Mouse (Mus musculus) testis, adult 2 months (tissue): ENCODE measurements at regions not wholly inside any gene's neighbourhood (a gene's known extent, or its start where the extent isn't known, plus 50 kb on each side); places are given as distances from the start of the nearest gene placed in this dataset.

Experiments
- H3K27ac ChIP-seq: fragments of 200-500 bp; 2 replicates; pipeline ENCODE4 v1.5.1; 2012; ENCODE audit warnings: low read depth, low read length; ENCODE audit not compliant: control insufficient read depth, insufficient read depth
- H3K27me3 ChIP-seq: fragments of 200-500 bp; 2 replicates; pipeline ENCODE4 v1.6.1; 2012; ENCODE audit warnings: mild to moderate bottlenecking, low read length, moderate library complexity; ENCODE audit not compliant: control insufficient read depth, insufficient read depth
- H3K36me3 ChIP-seq: fragments of 200-500 bp; 2 replicates; pipeline ENCODE4 v1.6.1; 2012; ENCODE audit warnings: mild to moderate bottlenecking, low read length; ENCODE audit not compliant: control insufficient read depth, insufficient read depth
- H3K4me1 ChIP-seq: fragments of 200-500 bp; 2 replicates; pipeline ENCODE4 v1.6.1; 2012; ENCODE audit warnings: low read length; ENCODE audit not compliant: control insufficient read depth, insufficient read depth
- H3K4me3 ChIP-seq: fragments of 200-500 bp; 2 replicates; pipeline ENCODE4 v1.5.1; 2012; ENCODE audit warnings: low read depth, mild to moderate bottlenecking, low read length, moderate library complexity, mixed read lengths; ENCODE audit not compliant: control insufficient read depth
- CTCF ChIP-seq: fragments of 200-500 bp; IDR thresholded peaks from 2 replicates; pipeline ENCODE4 v1.5.1; 2012; ENCODE audit warnings: low read depth, mild to moderate bottlenecking, inconsistent platforms, low read length, moderate library complexity; ENCODE audit not compliant: control insufficient read depth, insufficient read depth, insufficient replicate concordance
- POLR2A ChIP-seq: fragments of 200-500 bp; IDR thresholded peaks from 2 replicates; pipeline ENCODE4 v1.6.1; 2012; ENCODE audit warnings: low read depth, mild to moderate bottlenecking, inconsistent platforms, low read length, moderate library complexity; ENCODE audit not compliant: control insufficient read depth

- TF ChIP-seq POLR2A (no peak), CTCF (no peak)
- H3K4me1 ChIP-seq, result no peaks in the 10 kb centered on the region; the same call in none of the 2 replicates
- no peaks in the 10 kb centered on the region for H3K27me3 ChIP-seq
- no peak overlapping the region for H3K4me3 ChIP-seq
- H3K27ac ChIP-seq, result no peak overlapping the region
- H3K36me3 ChIP-seq, result no peaks in the 10 kb centered on the region
These were observed 122.6 kb upstream of the Id2 start for GRCm38 (mm10) chr12:25219546-25219945.

GRCm38 (mm10) chr12:25216792-25217516, 120.0 kb upstream of the Id2 start:
- no peak overlapping the region for H3K4me3 ChIP-seq
- no peaks in the 10 kb centered on the region for H3K27me3 ChIP-seq
- no peaks in the 10 kb centered on the region; the same call in none of the 2 replicates for H3K4me1 ChIP-seq
- no peaks in the 10 kb centered on the region for H3K36me3 ChIP-seq
- no peak overlapping the region for H3K27ac ChIP-seq
- no peak for TF ChIP-seq POLR2A
- no peak for TF ChIP-seq CTCF

GRCm38 (mm10) chr12:25215266-25215665, 118.3 kb upstream of the Id2 start:
- H3K4me3 ChIP-seq, result no peak overlapping the region
- H3K36me3 ChIP-seq, result no peaks in the 10 kb centered on the region
- H3K27me3 ChIP-seq, result no peaks in the 10 kb centered on the region
- no peaks in the 10 kb centered on the region; the same call in none of the 2 replicates for H3K4me1 ChIP-seq
- TF ChIP-seq CTCF (no peak), POLR2A (no peak)
- no peak overlapping the region for H3K27ac ChIP-seq

GRCm38 (mm10) chr12:25213782-25214478, 117.0 kb upstream of the Id2 start:
- Histone ChIP-seq H3K27ac (no peak overlapping the region), H3K4me1 (no peaks in the 10 kb centered on the region; the same call in none of the 2 replicates), H3K27me3 (no peaks in the 10 kb centered on the region), H3K4me3 (no peak overlapping the region), H3K36me3 (no peaks in the 10 kb centered on the region)
- no peak for TF ChIP-seq CTCF
- TF ChIP-seq POLR2A, result no peak

GRCm38 (mm10) chr12:25211331-25211730, 114.4 kb upstream of the Id2 start:
- H3K27me3 ChIP-seq, result no peaks in the 10 kb centered on the region
- H3K4me1 ChIP-seq, result no peaks in the 10 kb centered on the region

GRCm38 (mm10) chr12:25210597-25210996, 113.7 kb upstream of the Id2 start:
- no peak overlapping the region for H3K4me3 ChIP-seq
- no peaks in the 10 kb centered on the region for H3K36me3 ChIP-seq
- no peak overlapping the region for H3K27ac ChIP-seq
- TF ChIP-seq CTCF, result no peak
- TF ChIP-seq POLR2A, result no peak
- no peaks in the 10 kb centered on the region for H3K4me1 ChIP-seq
- H3K27me3 ChIP-seq, result no peaks in the 10 kb centered on the region

More at GRCm38 (mm10) chr12:25211331-25211730, 114.4 kb upstream of the Id2 start:
- Histone ChIP-seq H3K4me3 (no peak overlapping the region), H3K27ac (no peak overlapping the region), H3K36me3 (no peaks in the 10 kb centered on the region)
- no peak for TF ChIP-seq CTCF
- no peak for TF ChIP-seq POLR2A

- no peak overlapping the region for H3K4me3 ChIP-seq
- TF ChIP-seq POLR2A (no peak), CTCF (no peak)
- no peaks in the 10 kb centered on the region for H3K4me1 ChIP-seq
- H3K27me3 ChIP-seq, result no peaks in the 10 kb centered on the region
- H3K36me3 ChIP-seq, result no peaks in the 10 kb centered on the region
- H3K27ac ChIP-seq, result no peak overlapping the region
These were observed 112.4 kb upstream of the Id2 start for GRCm38 (mm10) chr12:25209333-25209728.
